Mouse (Mus musculus) hindbrain, embryonic 16.5 days (tissue): ENCODE measurements around the gene Ripply1. TPM values are rescaled to one million over a fixed set of nuclear protein-coding genes. Genes with fewer than 3 reads are reported as not detected.

Experiments
- ATAC-seq: fragments of 200-750 bp; cut with Nextera tagmentation; 2 replicates; pipeline ENCODE4 v1.8.0; 2017; ENCODE audit warnings: moderate TSS enrichment, moderate library complexity
- H3K27ac ChIP-seq: fragments of 300-500 bp; sonication (generic); 2 replicates; pipeline ENCODE4 v1.5.1; 2014; ENCODE audit warnings: low read depth, mild to moderate bottlenecking, control low read depth, low read length, moderate library complexity
- H3K27me3 ChIP-seq: fragments of 300-500 bp; sonication (generic); replicated peaks from 2 replicates; pipeline ENCODE4 v1.6.1; 2014; ENCODE audit warnings: low read length; ENCODE audit not compliant: control insufficient read depth, insufficient read depth
- H3K36me3 ChIP-seq: fragments of 300-500 bp; sonication (generic); 2 replicates; pipeline ENCODE4 v1.6.1; 2014; ENCODE audit warnings: mild to moderate bottlenecking, low read length, moderate library complexity, mixed read lengths; ENCODE audit not compliant: control insufficient read depth, insufficient read depth
- H3K4me1 ChIP-seq: fragments of 300-500 bp; sonication (generic); 2 replicates; pipeline ENCODE4 v1.6.1; 2014; ENCODE audit warnings: low read depth, low read length; ENCODE audit not compliant: control insufficient read depth, insufficient read depth
- H3K4me2 ChIP-seq: fragments of 300-500 bp; sonication (generic); 2 replicates; pipeline ENCODE4 v1.6.1; 2014; ENCODE audit warnings: mild to moderate bottlenecking, low read length, control low read depth, moderate library complexity
- H3K4me3 ChIP-seq: fragments of 300-500 bp; sonication (generic); 2 replicates; pipeline ENCODE4 v1.5.1; 2014; ENCODE audit warnings: mild to moderate bottlenecking, low read length, control low read depth, moderate library complexity
- H3K9ac ChIP-seq: fragments of 300-500 bp; sonication (generic); 2 replicates; pipeline ENCODE4 v1.6.1; 2014; ENCODE audit warnings: low read depth, mild to moderate bottlenecking, control low read depth, low read length, moderate library complexity
- H3K9me3 ChIP-seq: fragments of 300-500 bp; sonication (generic); 2 replicates; pipeline ENCODE4 v1.6.1; 2014; ENCODE audit warnings: mild to moderate bottlenecking, low read length, moderate library complexity; ENCODE audit not compliant: control insufficient read depth
- WGBS: fragments of 180-500 bp; shearing (Covaris S2); extraction: QIAGEN DNeasy Blood & Tissue Kit; methylation state at CpG from one replicate; pipeline ENCODE4 v1.1.7; 2014; 5-methylcytosine and 5-hydroxymethylcytosine counted together
- polyA plus RNA-seq: library from polyadenylated mRNA; unstranded; fragments of >200 nt; fragmentation: Nextera tagmentation; extraction: Ambion mirVana; gene quantifications from 2 replicates; pipeline ENCODE4 v1.2.1, GENCODE M21; 2015

Gene Ripply1
- not detected in 2 replicates for polyA plus RNA-seq

GRCm38 (mm10) chrX:139782278-139783044 lies at the start of gene Ripply1:
Gene Ripply1 (minus strand): TSS chrX:139782353.
- H3K36me3 ChIP-seq: no peaks in the 10 kb centered on the region
- H3K27ac ChIP-seq: no peak within 1 kb of the TSS
- 26% methylated on average over 6 of the region's 6 CpGs for WGBS
- H3K9ac ChIP-seq: no peak within 1 kb of the TSS
- no peak within 1 kb of the TSS for H3K4me3 ChIP-seq
- peak; percentile 27; the same call in 1 of the 2 replicates for ATAC-seq
- H3K9me3 ChIP-seq: no peaks in the 10 kb centered on the region
- H3K27me3 ChIP-seq: peaks cover 6% of the 10 kb centered on the region; the same call in 1 of the 2 replicates
- no peak within 1 kb of the TSS for H3K4me2 ChIP-seq
- H3K4me1 ChIP-seq: no peaks in the 10 kb centered on the region

GRCm38 (mm10) chrX:139828363-139829092 lies 46.4 kb upstream of the Ripply1 start:
- Histone ChIP-seq H3K9me3 (no peaks in the 10 kb centered on the region), H3K9ac (no peak overlapping the region), H3K36me3 (no peaks in the 10 kb centered on the region), H3K4me1 (no peaks in the 10 kb centered on the region), H3K27ac (no peak overlapping the region), H3K4me3 (no peak overlapping the region), H3K27me3 (no peaks in the 10 kb centered on the region), H3K4me2 (no peak overlapping the region)
- ATAC-seq: no peak
- 87% methylated on average over 6 of the region's 6 CpGs for WGBS

DNA sequence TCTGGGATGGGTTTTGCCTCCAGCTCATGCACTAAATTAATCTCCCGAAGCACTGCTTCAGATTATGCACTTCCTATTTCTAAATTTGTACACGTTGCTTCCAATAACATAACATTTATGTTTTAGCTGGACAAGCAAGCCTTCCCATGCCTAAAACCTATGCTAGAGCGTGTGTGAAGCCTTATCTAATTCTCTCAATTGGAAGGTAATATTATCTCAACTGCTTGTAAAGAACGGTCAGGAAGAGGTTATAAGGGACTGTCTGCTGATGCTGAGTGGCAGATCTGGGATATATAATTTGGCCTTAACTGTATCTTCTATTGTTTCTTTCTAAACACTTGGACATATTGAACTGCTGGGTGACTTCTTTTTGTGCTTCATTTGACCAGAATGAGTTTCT lies 44.8 kb upstream of the Ripply1 start:
- Histone ChIP-seq H3K4me1 (no peaks in the 10 kb centered on the region), H3K9me3 (no peaks in the 10 kb centered on the region), H3K4me2 (no peak overlapping the region), H3K27ac (no peak overlapping the region), H3K4me3 (no peak overlapping the region), H3K27me3 (no peaks in the 10 kb centered on the region), H3K9ac (no peak overlapping the region), H3K36me3 (no peaks in the 10 kb centered on the region)
- no peak for ATAC-seq
- WGBS: 91% methylated on average over 4 of the region's 4 CpGs

GRCm38 (mm10) chrX:139825402-139825801 lies 43.2 kb upstream of the Ripply1 start:
- Histone ChIP-seq H3K9me3 (no peaks in the 10 kb centered on the region), H3K27me3 (no peaks in the 10 kb centered on the region), H3K4me2 (no peak overlapping the region), H3K9ac (no peak overlapping the region), H3K36me3 (no peaks in the 10 kb centered on the region), H3K4me1 (no peaks in the 10 kb centered on the region), H3K27ac (no peak overlapping the region), H3K4me3 (no peak overlapping the region)
- ATAC-seq: no peak
- 88% methylated on average over 1 of the region's 1 CpGs for WGBS

GRCm38 (mm10) chrX:139815201-139815600 lies 33.0 kb upstream of the Ripply1 start:
- Histone ChIP-seq H3K4me2 (no peak overlapping the region), H3K9ac (no peak overlapping the region), H3K4me1 (no peaks in the 10 kb centered on the region), H3K4me3 (no peak overlapping the region), H3K27ac (no peak overlapping the region), H3K27me3 (0 out of 2 replicates have a peak, but pooled peaks cover 3% of the 10 kb centered on the region), H3K9me3 (no peaks in the 10 kb centered on the region), H3K36me3 (no peaks in the 10 kb centered on the region)
- no peak for ATAC-seq
- WGBS: 83% methylated on average over 5 of the region's 5 CpGs

DNA sequence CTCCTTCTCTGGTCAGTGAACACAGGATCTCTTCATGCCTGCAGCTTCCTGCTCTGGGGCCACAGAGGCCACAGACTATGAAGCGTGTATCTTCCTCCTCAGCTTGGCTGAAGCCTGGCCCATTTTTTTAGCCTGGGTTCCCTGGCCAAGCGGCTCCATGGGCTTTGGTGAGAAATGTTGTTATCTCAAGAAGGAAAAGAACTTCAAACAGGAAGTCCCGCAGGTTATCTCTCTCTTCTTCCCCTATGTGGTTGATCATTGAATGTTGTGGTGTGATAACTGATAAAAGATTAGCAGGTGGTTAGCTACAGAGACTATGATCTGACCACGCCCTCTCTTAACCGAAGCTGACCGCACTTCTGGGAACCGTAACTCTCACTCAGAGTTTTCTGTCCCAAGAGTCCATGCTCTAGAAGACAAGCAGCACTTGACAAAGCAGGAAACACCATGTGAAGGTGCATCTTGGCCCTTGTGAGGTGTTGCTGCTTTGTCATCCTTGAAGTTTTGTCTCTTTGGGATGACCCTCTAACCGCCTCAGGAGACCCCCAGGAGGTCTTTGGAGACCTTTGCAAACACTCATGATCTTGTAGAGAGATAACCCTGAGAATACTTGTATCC lies 32.0 kb upstream of the Ripply1 start:
- no peak for ATAC-seq
- peaks cover 6% of the 10 kb centered on the region; the same call in 1 of the 2 replicates for H3K27me3 ChIP-seq
- H3K4me2 ChIP-seq: no peak overlapping the region
- H3K9me3 ChIP-seq: no peaks in the 10 kb centered on the region
- H3K36me3 ChIP-seq: no peaks in the 10 kb centered on the region
- WGBS: 96% methylated on average over 8 of the region's 8 CpGs
- no peak overlapping the region for H3K27ac ChIP-seq
- H3K9ac ChIP-seq: no peak overlapping the region
- no peaks in the 10 kb centered on the region for H3K4me1 ChIP-seq
- H3K4me3 ChIP-seq: no peak overlapping the region

DNA sequence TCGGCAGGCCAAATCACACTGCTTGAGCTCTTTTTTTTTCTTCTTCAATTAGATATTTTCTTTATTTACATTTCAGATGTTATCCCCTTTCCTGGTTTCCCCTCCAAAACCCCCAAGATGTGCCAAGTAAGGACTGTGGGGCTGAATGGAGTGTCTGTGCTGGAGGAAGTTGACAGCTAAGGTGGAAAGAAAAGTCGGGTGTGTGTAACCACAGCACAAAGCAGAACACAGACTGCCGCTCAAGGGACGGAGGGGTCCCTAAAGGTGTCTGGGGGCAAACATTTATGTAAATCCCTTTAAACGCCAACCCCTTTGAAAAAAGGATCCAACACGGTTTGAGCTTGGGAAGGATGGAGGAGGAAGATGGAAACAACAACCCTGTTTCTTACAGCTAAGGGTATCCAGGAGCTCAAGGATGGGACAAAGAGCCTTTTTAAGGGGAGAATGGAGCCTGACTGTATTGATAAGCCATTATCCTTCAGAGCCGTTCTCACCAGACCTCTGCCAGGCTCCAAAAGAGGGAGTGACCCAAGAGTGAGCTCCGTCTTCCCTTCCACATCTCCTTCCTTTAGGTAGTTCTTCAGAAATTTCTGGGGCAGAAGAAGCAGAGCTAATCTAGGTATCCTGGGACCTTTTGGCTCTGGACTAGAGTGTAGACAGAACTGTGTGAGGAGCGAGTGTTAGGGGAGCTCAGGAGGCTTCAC lies 31.3 kb upstream of the Ripply1 start:
- 74% methylated on average over 9 of the region's 9 CpGs for WGBS
- Histone ChIP-seq H3K36me3 (no peaks in the 10 kb centered on the region), H3K4me3 (no peak overlapping the region), H3K4me1 (no peaks in the 10 kb centered on the region), H3K27ac (no peak overlapping the region), H3K9ac (no peak overlapping the region), H3K9me3 (no peaks in the 10 kb centered on the region), H3K4me2 (no peak overlapping the region), H3K27me3 (peaks cover 6% of the 10 kb centered on the region; the same call in 1 of the 2 replicates)
- ATAC-seq: no peak

DNA sequence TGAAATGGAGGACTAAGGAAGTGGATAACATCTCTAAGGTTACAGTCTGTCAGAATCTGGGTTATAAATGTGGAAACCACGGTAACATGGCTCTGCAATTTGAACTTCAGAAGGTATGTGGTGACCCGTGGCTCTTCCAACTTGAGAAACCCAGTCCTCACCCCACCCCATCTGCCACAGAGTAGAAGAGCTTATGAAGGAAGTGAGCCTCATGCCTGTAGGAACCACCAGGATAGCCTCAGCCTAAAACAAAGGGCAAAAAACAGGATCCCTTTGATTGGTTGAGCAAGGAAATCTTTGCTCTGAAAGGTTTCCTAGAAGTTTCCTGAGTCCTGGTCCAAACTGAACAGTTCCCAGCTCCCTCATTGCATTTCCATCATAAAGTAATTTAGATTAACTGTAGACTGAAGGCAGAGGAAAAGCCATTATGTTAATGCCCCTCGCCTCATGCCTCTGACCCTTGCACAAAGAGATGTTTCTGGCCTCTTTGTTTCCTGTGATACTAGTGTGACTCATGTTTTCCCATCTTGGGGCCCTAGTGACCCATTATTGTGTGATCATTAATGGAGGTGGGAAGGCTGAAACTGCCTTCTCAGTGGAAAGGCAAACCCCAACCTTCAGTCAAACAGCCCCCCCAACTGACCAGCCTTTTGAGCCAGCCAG lies 30.6 kb upstream of the Ripply1 start:
- Histone ChIP-seq H3K9ac (no peak overlapping the region), H3K36me3 (no peaks in the 10 kb centered on the region), H3K27ac (no peak overlapping the region), H3K4me3 (no peak overlapping the region), H3K4me2 (no peak overlapping the region), H3K27me3 (peaks cover 6% of the 10 kb centered on the region; the same call in 1 of the 2 replicates), H3K4me1 (no peaks in the 10 kb centered on the region), H3K9me3 (no peaks in the 10 kb centered on the region)
- 62% methylated on average over 3 of the region's 3 CpGs for WGBS
- ATAC-seq: no peak
